Mouse (Mus musculus): ENCODE results near the gene Fgfr2.

DNA sequence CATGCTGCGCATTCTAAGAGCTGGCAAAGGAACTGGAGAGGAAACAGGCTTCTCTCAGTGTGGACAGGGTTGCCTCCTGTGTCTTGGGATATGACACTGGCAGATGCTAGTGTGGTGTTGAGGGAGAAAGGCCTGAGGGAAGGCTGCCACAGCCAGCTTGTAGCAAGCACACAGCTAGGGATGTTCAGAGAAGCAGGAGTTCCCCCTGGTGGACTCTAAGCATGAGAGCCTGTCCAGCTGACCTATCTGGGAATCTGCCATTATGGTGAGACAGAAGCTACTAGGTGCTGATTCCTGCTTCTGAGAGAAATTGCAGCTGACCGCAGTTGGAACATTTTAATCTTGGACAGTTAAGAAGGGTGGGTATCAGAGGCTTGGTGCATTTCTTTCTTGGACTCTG is 2368.4 kb downstream of the Fgfr2 start:
- no peak for TF ChIP-seq CTCF (conservative IDR thresholded peaks at IDR 0.05; ENCODE audit: low read length)
- TF ChIP-seq POU5F1 (IDR thresholded peaks at IDR 0.05; ENCODE audit: borderline replicate concordance, low read length): no peak

Data from E14TG2a.4 (cell line).